Mouse (Mus musculus) thymus, adult 2 months (tissue): ENCODE results near the gene Ctnna3.

Experiments used
- CTCF ChIP-seq: fragments of 200-500 bp; IDR thresholded peaks from 2 replicates; pipeline ENCODE4 v1.5.1; 2012; ENCODE audit warnings: mild to moderate bottlenecking, control low read depth, low read length, moderate library complexity, borderline replicate concordance; ENCODE audit not compliant: control insufficient read depth, poor library complexity, insufficient read depth; ENCODE audit errors: extremely low read depth
- POLR2A ChIP-seq: fragments of 200-500 bp; IDR thresholded peaks from 2 replicates; pipeline ENCODE4 v1.6.1; 2012; ENCODE audit warnings: mild to moderate bottlenecking, low read length, control low read depth, moderate library complexity; ENCODE audit not compliant: control insufficient read depth, poor library complexity, insufficient read depth; ENCODE audit errors: extremely low read depth

DNA sequence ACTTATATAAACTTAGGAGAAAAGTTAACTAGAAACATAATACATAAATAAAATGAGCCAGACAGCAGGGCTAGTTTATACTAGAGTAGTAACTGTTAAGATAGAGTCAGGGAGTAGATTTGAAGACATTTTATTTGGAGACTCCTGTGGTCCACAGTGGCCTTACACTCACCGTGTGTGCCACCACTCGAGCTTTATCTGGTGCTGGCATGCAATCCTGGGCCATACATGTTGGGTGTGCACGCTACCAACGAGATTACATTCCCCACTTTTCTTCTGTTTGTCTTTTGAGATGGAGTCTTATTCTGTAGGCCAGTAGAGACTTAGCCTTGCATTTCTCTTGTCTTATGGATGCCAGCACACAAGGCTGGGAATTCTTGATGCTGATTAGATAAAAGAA, 24.0 kb downstream of the Ctnna3 start:
- TF ChIP-seq CTCF (no peak), POLR2A (no peak)
